Mouse (Mus musculus) erythroblast, adult 5-6 weeks (primary cell): ENCODE measurements around the gene Calhm6. TPM values are rescaled to one million over a fixed set of nuclear protein-coding genes. Genes with fewer than 3 reads are reported as not detected.

Experiments
- ATAC-seq: replicated peaks from 2 replicates; pipeline ENCODE4 v1.8.0; 2016; ENCODE audit warnings: moderate number of reproducible peaks, mild to moderate bottlenecking, moderate TSS enrichment, inconsistent platforms; ENCODE audit not compliant: poor library complexity, low FRiP score, severe bottlenecking
- total RNA-seq, 2 experiments: library from RNA; stranded (forward) in 1 of 2; stranded (reverse) in 1 of 2; fragments of 150-400 nt in 1 of 2; fragments of 200-764, 138-1000 nt in 1 of 2; gene quantifications; 2 replicates each; pipeline versions ENCODE4 v1.2.3 to v1.2.4; 2015 to 2017; ENCODE audit warnings: low replicate concordance in 2 of 2

Calhm6 gene
- total RNA-seq, 2 experiments from 2014 or later, result 0.85 TPM; not detected in 1

- ATAC-seq, result no peak
These were observed 15.6 kb downstream of the Calhm6 start for GRCm38 (mm10) chr10:34111964-34112738.

GRCm38 (mm10) chr10:34110863-34111465 is 16.8 kb downstream of the Calhm6 start:
- ATAC-seq, result no peak

GRCm38 (mm10) chr10:34096418-34096883 is 31.3 kb downstream of the Calhm6 start, which contains the start of gene Calhm5:
TSS of gene Calhm5 (minus strand) at chr10:34096519.
- ATAC-seq, result no peak

GRCm38 (mm10) chr10:34095964-34096363 is 31.8 kb downstream of the Calhm6 start:
- ATAC-seq, result no peak

- no peak for ATAC-seq
These were observed 32.6 kb downstream of the Calhm6 start for GRCm38 (mm10) chr10:34095147-34095546.

- no peak for ATAC-seq
These were observed 35.9 kb downstream of the Calhm6 start for GRCm38 (mm10) chr10:34091888-34092287.

- ATAC-seq, result no peak
These were observed 37.3 kb downstream of the Calhm6 start for GRCm38 (mm10) chr10:34090481-34090880.

- ATAC-seq, result no peak
These were observed 38.3 kb downstream of the Calhm6 start for GRCm38 (mm10) chr10:34089517-34089916.

GRCm38 (mm10) chr10:34088515-34088914 is 39.3 kb downstream of the Calhm6 start:
- ATAC-seq, result no peak

GRCm38 (mm10) chr10:34086514-34086913 is 41.3 kb downstream of the Calhm6 start:
- ATAC-seq, result no peak

Other genes starting within 250 kb of the Calhm6 start
- not detected in 2 replicates for gene Rsph4a, start 222.9 kb downstream of the Calhm6 start, total RNA-seq (2015; ENCODE audit: low replicate concordance)
- gene Rsph4a, start 222.9 kb downstream of the Calhm6 start, total RNA-seq (2017; ENCODE audit: low replicate concordance), result not detected in 2 replicates
- 38.9 and 73.4 TPM in 2 replicates for gene Zup1, start 176.7 kb downstream of the Calhm6 start, total RNA-seq (2015; ENCODE audit: low replicate concordance)
- gene Zup1, start 176.7 kb downstream of the Calhm6 start, total RNA-seq (2017; ENCODE audit: low replicate concordance), result 43.5 and 53.0 TPM in 2 replicates
- 20.6 and 39.1 TPM in 2 replicates for gene Rwdd1, start 108.4 kb downstream of the Calhm6 start, total RNA-seq (2015; ENCODE audit: low replicate concordance)
- 5.3 and 51.0 TPM in 2 replicates for gene Rwdd1, start 108.4 kb downstream of the Calhm6 start, total RNA-seq (2017; ENCODE audit: low replicate concordance)
- gene Trappc3l, start 90.4 kb downstream of the Calhm6 start, total RNA-seq (2015; ENCODE audit: low replicate concordance), result not detected in 2 replicates
- gene Trappc3l, start 90.4 kb downstream of the Calhm6 start, total RNA-seq (2017; ENCODE audit: low replicate concordance), result not detected in 2 replicates
- not detected in 2 replicates for gene Calhm4, start 83.7 kb downstream of the Calhm6 start, total RNA-seq (2015; ENCODE audit: low replicate concordance)
- gene Calhm4, start 83.7 kb downstream of the Calhm6 start, total RNA-seq (2017; ENCODE audit: low replicate concordance), result not detected in 2 replicates
- gene Calhm5, start 31.5 kb downstream of the Calhm6 start, total RNA-seq (2015; ENCODE audit: low replicate concordance), result 0.38 TPM in 1 of 2 replicates, not detected in the other
- not detected in 2 replicates for gene Calhm5, start 31.5 kb downstream of the Calhm6 start, total RNA-seq (2017; ENCODE audit: low replicate concordance)
- gene Dse, start 79.7 kb upstream of the Calhm6 start, total RNA-seq (2015; ENCODE audit: low replicate concordance), result 2.5 and 2.7 TPM in 2 replicates
- 2.2 and 6.4 TPM in 2 replicates for gene Dse, start 79.7 kb upstream of the Calhm6 start, total RNA-seq (2017; ENCODE audit: low replicate concordance)
- gene Tspyl1, start 154.2 kb upstream of the Calhm6 start, total RNA-seq (2015; ENCODE audit: low replicate concordance), result 40.3 and 45.2 TPM in 2 replicates
- 46.2 and 46.8 TPM in 2 replicates for gene Tspyl1, start 154.2 kb upstream of the Calhm6 start, total RNA-seq (2017; ENCODE audit: low replicate concordance)
- gene Tspyl4, start 169.5 kb upstream of the Calhm6 start, total RNA-seq (2015; ENCODE audit: low replicate concordance), result 4.2 TPM in 1 of 2 replicates, not detected in the other
- gene Tspyl4, start 169.5 kb upstream of the Calhm6 start, total RNA-seq (2017; ENCODE audit: low replicate concordance), result 1.1 and 1.5 TPM in 2 replicates